Mouse (Mus musculus) layer of hippocampus, adult 11-12 months (tissue): ENCODE data around the gene Itgb2.

Experiments
- DNase-seq: peaks from one replicate; pipeline ENCODE4 v3.0.0; 2022; ENCODE audit warnings: low spot score

Itgb2 gene

DNA sequence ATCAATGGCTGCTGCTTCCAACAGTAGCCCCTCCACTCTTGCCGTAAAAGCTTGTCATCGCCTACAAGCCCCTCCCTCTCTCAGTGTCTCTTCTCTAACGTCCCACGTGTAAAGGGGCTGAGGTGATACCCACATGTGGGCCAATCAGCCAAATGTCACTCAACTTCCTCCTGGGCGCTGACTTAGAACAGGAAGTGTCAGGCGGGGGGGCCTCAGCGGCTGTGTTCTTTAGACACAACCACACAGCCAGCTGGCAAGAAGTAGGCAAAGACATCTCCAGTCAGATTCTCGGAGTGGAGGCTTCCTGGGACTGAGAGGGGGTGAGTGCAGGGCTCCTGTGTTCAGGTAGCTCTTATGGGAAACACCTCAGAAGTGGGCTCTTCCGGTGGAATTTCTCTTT lies at the start of gene Itgb2:
Gene Itgb2, plus strand, starts transcription at position 113 of the 400 bp plus-strand sequence.
- DNase-seq, result no peak

GRCm38 (mm10) chr10:77481814-77482213 lies 48.2 kb upstream of the Itgb2 start:
- DNase-seq, result no peak

- no peak for DNase-seq
These were observed 45.7 kb upstream of the Itgb2 start for GRCm38 (mm10) chr10:77484205-77484935.

- DNase-seq, result no peak
These were observed 44.3 kb upstream of the Itgb2 start for GRCm38 (mm10) chr10:77485786-77486185.

DNA sequence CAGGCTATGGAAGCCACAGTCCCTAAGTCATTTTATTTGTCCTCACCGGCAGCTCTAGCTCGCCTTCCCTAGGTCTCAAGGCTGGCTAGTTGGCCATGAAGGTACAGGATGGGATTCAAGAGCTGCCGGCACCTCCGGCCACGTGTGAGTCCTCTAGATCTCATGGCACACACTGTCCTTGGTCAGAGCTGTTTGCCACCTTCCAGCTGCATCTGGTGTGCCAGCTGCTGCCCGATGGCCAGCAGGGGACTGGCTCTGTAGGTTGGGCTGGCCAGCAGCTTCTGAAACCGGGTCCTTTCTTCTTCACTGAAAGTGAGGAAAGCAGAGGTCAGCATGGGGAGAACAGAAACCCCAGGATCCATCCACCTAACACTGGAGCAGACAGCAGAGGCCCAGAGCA lies 41.9 kb upstream of the Itgb2 start:
- no peak for DNase-seq

- no peak for DNase-seq
These were observed 38.5 kb upstream of the Itgb2 start for GRCm38 (mm10) chr10:77491585-77491984.

DNA sequence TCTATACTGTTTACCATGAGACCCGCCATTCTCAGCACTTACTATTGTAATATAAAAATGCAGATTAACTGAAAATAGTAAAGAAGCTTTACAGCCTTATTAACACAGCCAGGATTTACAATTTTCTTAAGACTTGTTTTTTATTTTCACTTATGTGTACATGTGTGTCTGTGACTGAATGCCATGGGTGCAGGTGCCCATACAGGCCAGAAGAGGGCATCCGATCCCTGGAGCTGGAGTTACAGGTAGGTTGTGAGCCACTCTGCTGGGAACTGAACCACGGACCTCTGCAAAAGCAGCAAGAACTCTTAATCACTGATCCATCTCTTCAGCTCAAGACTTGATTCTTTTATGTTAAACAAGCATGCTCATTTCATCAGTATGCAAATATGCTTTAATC lies 37.2 kb upstream of the Itgb2 start:
- no peak for DNase-seq

DNA sequence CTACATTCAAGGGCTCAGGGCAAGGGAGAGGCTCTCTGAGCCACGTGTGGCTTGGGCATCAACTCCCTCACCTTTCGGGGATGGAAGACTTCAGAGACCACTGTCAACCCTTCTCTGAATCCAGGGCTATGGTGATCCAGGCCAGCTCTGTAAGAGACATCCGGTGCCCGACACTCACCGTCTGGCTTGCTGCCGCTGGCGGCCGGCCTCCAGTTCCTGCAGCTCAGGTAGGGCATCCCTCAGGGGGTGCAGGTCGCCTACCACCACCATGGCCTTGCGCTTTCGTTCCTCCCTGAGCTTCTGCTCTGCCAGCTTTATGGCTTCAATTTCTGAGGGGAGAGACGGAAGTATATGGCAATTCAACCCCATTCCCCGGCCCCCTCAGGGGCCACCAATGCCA lies 32.9 kb upstream of the Itgb2 start:
- no peak for DNase-seq

GRCm38 (mm10) chr10:77498254-77498653 lies 31.8 kb upstream of the Itgb2 start:
- no peak for DNase-seq

DNA sequence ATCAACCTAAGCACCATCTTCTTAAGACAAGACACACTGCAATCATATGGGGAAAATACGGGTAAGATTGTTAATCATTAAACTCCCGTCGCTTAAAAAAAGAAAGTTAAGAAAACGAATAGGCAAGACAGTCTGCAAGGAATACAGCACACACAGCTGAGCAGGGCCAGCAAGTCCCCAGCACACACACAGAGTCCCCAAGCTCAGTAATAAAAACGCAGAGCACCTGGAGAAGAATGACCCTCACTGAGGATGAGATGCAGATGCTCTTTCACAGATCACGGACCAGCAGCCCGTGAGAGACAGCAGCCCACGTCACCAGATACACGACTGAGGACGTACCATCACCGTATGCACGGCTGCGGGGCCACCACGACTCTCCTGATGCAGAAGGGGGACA lies 29.4 kb upstream of the Itgb2 start:
- DNase-seq, result no peak

GRCm38 (mm10) chr10:77502967-77503922 lies 26.8 kb upstream of the Itgb2 start:
- no peak for DNase-seq

DNA sequence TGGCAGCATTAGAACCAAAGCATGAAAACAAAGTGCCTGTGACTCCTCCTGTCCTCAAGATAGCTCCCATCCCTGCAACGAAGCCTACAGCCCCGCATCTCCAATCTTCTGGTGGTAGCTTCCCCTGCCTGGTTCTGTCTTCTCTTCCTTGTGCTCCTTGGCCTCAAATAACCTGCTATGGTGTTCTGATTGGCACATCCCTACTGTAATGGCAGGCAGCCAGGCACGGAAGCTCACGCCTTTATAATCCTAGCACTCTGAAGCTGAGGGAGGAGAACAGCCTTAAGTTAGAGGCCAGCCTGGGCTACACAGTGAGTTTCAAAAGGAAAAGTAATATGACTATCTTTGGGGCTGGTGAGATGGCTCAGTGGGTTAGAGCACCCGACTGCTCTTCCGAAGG lies 25.9 kb upstream of the Itgb2 start:
- DNase-seq, result no peak

DNA sequence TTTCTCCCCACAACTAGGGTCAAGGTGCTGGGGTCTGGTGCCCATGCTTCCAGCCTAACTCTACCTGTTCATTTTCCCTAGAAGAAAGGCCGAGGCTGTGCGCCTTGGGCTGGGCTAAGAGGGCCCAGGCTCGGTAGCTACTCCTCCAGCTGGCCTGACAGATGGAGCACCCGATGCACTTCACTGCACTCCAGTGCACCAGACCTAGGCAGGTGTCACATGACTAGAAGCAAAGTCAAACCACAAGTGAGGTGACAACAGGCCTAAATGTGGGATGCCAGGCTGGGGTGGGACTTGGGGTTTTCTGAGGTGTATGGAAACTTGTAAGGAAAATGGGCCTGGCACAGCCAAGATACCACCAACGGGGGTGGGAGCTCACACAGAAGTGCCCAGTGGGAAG lies 23.5 kb upstream of the Itgb2 start:
- DNase-seq, result no peak

GRCm38 (mm10) chr10:77506961-77507577 lies 23.0 kb upstream of the Itgb2 start:
- no peak for DNase-seq

DNA sequence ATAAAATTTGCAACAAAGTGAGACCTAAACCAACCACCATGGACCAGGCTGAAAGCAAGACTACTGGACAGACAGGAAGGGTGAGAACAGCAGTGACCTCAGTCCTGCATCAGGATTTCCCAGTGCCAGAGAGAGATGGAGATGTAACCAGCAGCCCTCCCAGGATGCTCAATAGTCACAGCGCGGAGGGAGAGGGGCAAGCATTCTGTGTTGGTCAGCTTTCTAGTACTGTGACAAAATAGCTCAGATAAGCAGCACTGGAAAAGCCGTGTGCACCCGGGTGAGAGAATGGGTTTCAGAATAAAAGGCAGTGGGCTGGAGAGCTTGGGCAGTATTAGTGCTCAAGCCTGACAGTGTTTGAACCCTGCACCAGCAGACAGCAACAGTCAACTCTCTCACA lies 22.3 kb upstream of the Itgb2 start:
- DNase-seq, result no peak

DNA sequence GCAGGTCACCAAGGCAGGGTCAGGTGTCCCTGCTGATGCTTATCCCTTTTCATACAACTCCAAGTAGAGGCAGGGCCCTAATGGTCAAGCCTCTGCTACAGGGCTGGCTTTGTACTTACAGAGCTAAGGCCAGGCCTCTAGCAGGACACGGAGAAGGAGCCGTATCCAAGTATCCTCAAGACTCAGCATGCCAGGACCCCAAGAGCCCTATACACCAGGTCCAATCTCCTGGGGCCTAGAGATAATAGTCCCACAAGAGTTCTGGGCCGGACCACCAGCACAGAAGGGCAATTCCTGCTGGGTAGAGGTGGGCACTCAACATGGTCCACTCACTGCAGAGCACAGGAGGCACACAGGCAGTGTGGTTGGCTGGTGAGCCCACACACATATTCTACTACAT lies 21.3 kb upstream of the Itgb2 start:
- DNase-seq, result no peak

DNA sequence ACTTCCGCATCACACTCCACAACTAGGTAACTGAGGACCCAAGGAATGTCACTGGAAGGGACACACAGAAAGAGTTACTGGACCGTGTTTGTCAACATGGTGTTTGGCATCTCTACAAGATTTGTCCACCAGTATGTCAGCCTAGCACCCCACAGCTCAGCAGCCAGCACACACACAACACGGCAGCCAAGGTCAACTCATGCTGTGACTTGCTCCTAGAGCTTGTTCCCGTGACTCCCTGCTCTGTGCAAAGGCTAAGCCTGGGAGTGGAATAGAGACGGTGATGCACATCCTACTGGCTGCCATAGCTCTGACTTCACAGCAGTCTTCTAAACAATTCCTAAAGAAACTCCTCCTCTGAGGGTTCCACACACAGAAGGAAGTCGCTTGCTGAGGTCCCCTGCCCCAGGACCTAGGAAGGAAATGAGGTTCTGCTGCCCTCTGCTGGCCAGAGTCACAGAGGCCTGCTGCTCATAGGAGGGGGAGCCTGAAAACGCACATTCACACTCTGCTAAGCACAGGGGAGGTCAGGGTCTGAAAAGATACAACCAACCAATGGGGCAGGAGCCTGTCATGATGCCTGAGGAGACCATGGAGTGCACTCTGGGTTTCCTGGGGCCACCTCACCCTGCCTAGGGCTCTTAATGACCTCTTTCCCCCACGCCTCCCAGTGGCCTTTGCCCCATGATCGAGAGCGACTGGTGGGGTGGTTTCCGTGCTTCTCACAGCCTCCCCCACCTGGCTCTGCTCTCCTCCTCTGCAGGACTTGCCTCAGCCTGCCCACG lies 20.5 kb upstream of the Itgb2 start:
- peak; percentile 84 for DNase-seq

- no peak for DNase-seq
These were observed 19.6 kb upstream of the Itgb2 start for GRCm38 (mm10) chr10:77510225-77510982.

DNA sequence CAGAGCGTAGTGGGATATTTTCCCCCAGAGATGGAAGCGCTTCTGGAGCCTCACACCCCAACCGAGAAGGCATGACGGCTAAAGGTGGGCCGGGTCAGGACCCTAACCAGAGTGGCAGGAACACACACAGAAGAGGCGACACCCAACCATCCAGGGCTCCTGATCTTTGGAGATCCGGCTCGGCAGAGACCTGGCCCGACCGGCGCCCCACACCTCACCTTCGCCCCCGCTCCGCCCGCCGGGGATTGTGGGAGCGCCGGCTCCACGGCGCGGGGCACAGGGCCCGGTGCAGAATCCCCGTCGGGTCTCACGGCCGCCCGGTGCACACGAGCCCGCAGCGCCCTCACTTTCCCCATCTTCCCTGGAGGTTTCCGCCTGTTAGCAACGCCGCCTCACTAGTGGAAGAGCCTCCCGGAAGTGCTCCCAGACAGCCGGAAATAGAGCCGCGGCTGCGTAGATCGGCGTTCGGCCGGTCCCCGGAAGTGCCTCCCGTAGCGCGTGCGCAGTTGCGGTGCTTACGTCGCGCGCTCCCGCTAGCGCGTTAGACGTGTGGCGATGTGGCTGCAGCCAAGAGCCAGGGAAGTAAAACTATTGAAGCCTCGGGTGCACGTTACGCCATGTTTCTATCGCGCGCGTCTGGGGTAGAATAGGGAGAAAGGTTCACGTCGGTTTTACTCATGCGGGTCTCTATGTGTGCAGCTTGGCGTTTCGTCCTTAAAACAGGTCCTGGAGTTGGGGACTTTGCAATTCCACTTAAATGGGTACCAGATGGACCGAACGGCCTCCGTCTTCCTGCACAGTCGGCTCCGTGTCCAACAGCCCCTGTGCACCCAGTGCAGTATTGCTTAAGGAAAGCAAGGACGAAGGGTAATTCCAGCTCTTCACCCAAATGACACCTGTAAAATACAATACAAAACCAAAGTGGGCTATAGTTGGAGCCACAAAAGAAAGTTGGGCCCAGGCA lies 14.4 kb upstream of the Itgb2 start, which contains the start of gene Fam207a:
Gene Fam207a, minus strand, starts transcription at position 401 of the 964 bp plus-strand sequence.
- DNase-seq, result peak; percentile 92

DNA sequence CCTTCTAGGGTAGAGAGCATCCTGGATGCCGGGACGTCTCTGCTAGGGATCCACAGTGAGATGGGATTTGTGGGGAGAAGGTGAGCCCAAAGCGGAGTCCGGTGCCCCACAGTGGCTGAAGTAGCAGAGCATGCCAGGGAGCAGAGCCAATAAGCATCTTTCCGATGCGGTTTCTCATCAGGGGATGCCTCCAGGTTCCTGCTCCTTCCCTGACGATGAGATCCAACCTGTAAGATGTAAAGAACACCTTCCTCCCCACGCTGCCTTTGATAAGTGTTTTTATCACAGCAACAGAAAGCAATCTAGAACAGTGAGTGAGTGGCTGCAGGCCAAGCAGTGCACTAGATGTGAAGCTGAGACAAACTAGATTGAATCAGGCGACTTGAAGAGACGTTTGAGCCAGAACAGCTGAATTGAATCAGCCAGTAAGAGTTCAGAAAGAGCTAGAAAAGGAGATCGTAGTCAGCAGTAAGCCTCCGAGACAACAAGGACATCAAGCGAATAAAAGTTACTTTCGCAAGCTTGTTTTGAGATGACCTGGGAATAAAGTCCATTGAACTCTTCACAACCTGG lies 13.6 kb upstream of the Itgb2 start:
- no peak for DNase-seq
